Mouse (Mus musculus) thymus, adult 2 months (tissue): ENCODE data around the gene Krtap9-1.

Experiments
- CTCF ChIP-seq: fragments of 200-500 bp; IDR thresholded peaks from 2 replicates; pipeline ENCODE4 v1.5.1; 2012; ENCODE audit warnings: mild to moderate bottlenecking, control low read depth, low read length, moderate library complexity, borderline replicate concordance; ENCODE audit not compliant: control insufficient read depth, poor library complexity, insufficient read depth; ENCODE audit errors: extremely low read depth
- POLR2A ChIP-seq: fragments of 200-500 bp; IDR thresholded peaks from 2 replicates; pipeline ENCODE4 v1.6.1; 2012; ENCODE audit warnings: mild to moderate bottlenecking, low read length, control low read depth, moderate library complexity; ENCODE audit not compliant: control insufficient read depth, poor library complexity, insufficient read depth; ENCODE audit errors: extremely low read depth

- no peak for TF ChIP-seq POLR2A
- TF ChIP-seq CTCF: no peak
Measured at GRCm38 (mm10) chr11:99842185-99842584, 31.0 kb upstream of the Krtap9-1 start.
